Mouse (Mus musculus): Measurements from ENCODE around the gene Bckdha. TPM values are rescaled to one million over a fixed set of nuclear protein-coding genes. Genes with fewer than 3 reads are reported as not detected.

The Bckdha gene
- total and polyA plus RNA-seq, 3 experiments = 27.0 to 33.1 TPM; not detected in 1

DNA sequence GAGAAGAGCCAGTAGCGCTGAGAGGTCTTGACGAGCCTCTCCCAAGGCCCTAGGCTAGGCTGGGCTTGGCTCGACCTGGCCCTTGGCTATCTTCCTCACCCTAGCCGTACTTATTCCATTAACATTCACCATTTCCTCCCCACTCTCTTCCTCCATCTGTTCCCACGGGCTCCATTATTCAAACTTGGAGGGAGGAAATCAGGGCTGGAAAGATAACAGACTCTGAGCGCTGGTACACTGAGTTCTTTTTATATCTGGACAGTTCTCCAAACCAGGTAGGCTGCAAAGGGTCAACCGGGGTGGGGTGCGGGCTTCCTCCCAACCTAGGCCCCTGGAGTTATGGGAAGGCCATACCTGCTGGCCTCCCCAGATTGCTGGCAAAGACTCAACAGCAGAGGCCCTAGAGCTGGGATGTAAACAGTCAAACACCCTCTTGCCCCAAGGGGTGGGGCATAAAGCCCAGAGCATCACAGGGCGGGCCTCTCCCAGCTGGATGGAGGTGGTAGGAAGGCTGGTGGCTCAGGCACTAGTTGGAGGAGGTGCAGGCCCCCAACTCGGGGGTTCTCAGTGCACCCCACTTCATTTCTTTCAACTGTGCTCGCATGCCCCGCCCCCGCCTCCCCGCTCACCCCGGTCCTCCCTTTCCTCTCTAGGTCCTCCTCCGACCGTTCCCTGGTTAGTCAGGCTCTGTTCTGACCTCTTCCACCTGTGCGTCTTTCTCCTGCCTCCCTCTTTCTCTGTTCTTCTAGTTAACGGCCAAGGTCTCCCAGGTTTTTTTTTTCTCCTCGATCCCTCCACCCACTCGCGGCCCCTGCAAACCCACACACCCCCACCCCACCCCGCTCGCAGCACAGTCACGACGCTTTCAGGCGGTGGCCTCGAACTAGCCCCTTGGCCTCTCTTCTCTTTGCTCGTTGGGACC, 32.0 kb downstream of the Bckdha start, which contains the start of gene B3gnt8:
Gene B3gnt8, plus strand, starts transcription at position 146 of the 922 bp plus-strand sequence.
- Histone ChIP-seq H3K4me1 (ENCODE audit: control insufficient read depth in 1 of 2, insufficient read depth in 2 of 2, low read length in 2 of 2) (peaks cover 0 to 14% of the 10 kb centered on the region in 2 experiments; a peak in 3 of 4 replicates), H3K27me3 (ENCODE audit: control insufficient read depth in 1 of 2, insufficient read depth in 2 of 2, low read length in 2 of 2) (no peaks in the 10 kb centered on the region), H3K27ac (ENCODE audit: control insufficient read depth, low read depth, low read length) (no peak within 1 kb of the TSS), H3K9me3 (replicated peaks; ENCODE audit: insufficient read depth, low read length) (no peaks in the 10 kb centered on the region), H3K36me3 (ENCODE audit: control insufficient read depth in 1 of 2, insufficient read depth in 2 of 2, low read length in 2 of 2) (0 out of 4 replicates have a peak, but pooled peaks cover 0 to 2% of the 10 kb centered on the region in 2 experiments), H3K9ac (ENCODE audit: control insufficient read depth, low read depth, low read length, poor library complexity, severe bottlenecking) (peak within 1 kb of the TSS; percentile 78), H3K79me2 (ENCODE audit: control insufficient read depth, insufficient read depth, low read length, poor library complexity) (no peaks in the 10 kb centered on the region; the same call in 1 of the 2 replicates), H3K4me3 (ENCODE audit: control insufficient read depth in 1 of 2, insufficient read depth in 1 of 2, low read depth in 2 of 2, low read length in 2 of 2) (peak within 1 kb of the TSS; percentile 60 to 80)
- no peak for TF ChIP-seq UBTF (IDR thresholded peaks at IDR 0.05; ENCODE audit: borderline replicate concordance, insufficient read depth, low read depth, low read length)
- no peak for TF ChIP-seq USF2 (IDR thresholded peaks at IDR 0.05; ENCODE audit: borderline replicate concordance in 1 of 2, insufficient read depth in 1 of 2, low read depth in 1 of 2, low read length in 2 of 2)
- no peak for TF ChIP-seq ZNF384 (IDR thresholded peaks at IDR 0.05; ENCODE audit: low read depth, low read length)
- TF ChIP-seq MYC (IDR thresholded peaks at IDR 0.05; ENCODE audit: low read depth, low read length) = no peak
- DNase-seq (ENCODE audit: low read depth, low spot score) = peak; percentile 54

DNA sequence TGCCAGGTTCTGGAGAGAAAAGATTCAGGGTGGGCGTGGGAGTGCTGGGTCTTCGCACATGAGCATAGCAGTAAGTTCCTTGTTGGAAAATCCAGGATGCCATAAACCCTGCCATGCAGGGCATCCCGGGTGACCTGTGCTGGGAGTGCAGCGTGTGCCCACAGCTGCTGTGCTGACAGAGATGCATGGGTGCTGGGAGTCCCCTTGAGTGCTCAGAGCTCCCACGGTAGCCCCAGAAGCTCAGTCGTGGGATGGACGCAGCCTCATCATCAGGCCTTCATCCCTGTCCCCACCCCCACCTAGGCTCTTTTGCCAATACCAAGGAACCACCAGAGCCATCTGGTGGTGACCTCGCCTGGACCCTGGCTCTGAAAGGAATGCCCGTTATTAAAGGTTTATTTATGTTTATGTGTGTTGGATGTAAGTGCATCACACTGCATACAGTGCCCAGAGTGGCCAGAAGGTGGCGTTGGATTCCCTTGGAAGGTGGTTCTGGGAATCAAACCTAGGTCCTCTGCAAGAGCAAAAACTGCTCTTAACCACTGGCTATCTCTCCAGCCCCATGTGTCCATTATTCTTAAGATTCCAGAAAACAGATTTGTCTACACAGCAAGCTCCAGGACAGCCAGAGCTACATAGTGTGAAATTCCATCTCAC, 33.1 kb downstream of the Bckdha start:
- Histone ChIP-seq H3K4me1 (ENCODE audit: control insufficient read depth in 1 of 2, insufficient read depth in 2 of 2, low read length in 2 of 2) (peaks cover 0 to 14% of the 10 kb centered on the region in 2 experiments; a peak in 3 of 4 replicates), H3K36me3 (ENCODE audit: control insufficient read depth in 1 of 2, insufficient read depth in 2 of 2, low read length in 2 of 2) (0 out of 4 replicates have a peak, but pooled peaks cover 0 to 2% of the 10 kb centered on the region in 2 experiments), H3K9ac (ENCODE audit: control insufficient read depth, low read depth, low read length, poor library complexity, severe bottlenecking) (no peak overlapping the region), H3K79me2 (ENCODE audit: control insufficient read depth, insufficient read depth, low read length, poor library complexity) (no peaks in the 10 kb centered on the region; the same call in 1 of the 2 replicates), H3K27ac (ENCODE audit: control insufficient read depth, low read depth, low read length) (no peak overlapping the region), H3K9me3 (replicated peaks; ENCODE audit: insufficient read depth, low read length) (no peaks in the 10 kb centered on the region), H3K4me3 (ENCODE audit: control insufficient read depth in 1 of 2, insufficient read depth in 1 of 2, low read depth in 2 of 2, low read length in 2 of 2) (no peak overlapping the region), H3K27me3 (ENCODE audit: control insufficient read depth in 1 of 2, insufficient read depth in 2 of 2, low read length in 2 of 2) (no peaks in the 10 kb centered on the region)
- TF ChIP-seq E2F4 (IDR thresholded peaks at IDR 0.05; ENCODE audit: borderline replicate concordance, low read depth, low read length) (no peak), POLR2A (IDR thresholded peaks at IDR 0.05; ENCODE audit: control insufficient read depth in 1 of 2, insufficient read depth in 1 of 2, low read depth in 1 of 2, low read length in 2 of 2, poor library complexity in 1 of 2) (no peak), CTCF (IDR thresholded peaks at IDR 0.05 in 2 of 3, conservative IDR thresholded peaks at IDR 0.05 in 1 of 3; ENCODE audit: control insufficient read depth in 1 of 3, insufficient read depth in 1 of 3, low read depth in 2 of 3, low read length in 3 of 3, poor library complexity in 1 of 3, severe bottlenecking in 1 of 3) (peak; percentile 71 to 79 (median 76)), SIN3A (IDR thresholded peaks at IDR 0.05; ENCODE audit: low read length) (peak; percentile 59; the same call in 1 of the 2 replicates), BHLHE40 (IDR thresholded peaks at IDR 0.05; ENCODE audit: borderline replicate concordance, low read depth, low read length) (no peak), ZC3H11A (IDR thresholded peaks at IDR 0.05; ENCODE audit: low read depth, low read length) (peak; percentile 61), MYB (IDR thresholded peaks at IDR 0.05; ENCODE audit: low read depth, low read length) (no peak), KAT2A (conservative IDR thresholded peaks at IDR 0.05; ENCODE audit: low read depth, low read length) (no peak), CHD1 (IDR thresholded peaks at IDR 0.05; ENCODE audit: low read depth, low read length) (no peak), RAD21 (IDR thresholded peaks at IDR 0.05; ENCODE audit: low read depth, low read length) (peak; percentile 71), SMC3 (IDR thresholded peaks at IDR 0.05; ENCODE audit: low read depth, low read length) (peak; percentile 73)
- DNase-seq (ENCODE audit: low read depth, low spot score) = peak; percentile 77

All from MEL (cell line).